Mouse (Mus musculus) liver, adult 2 months (tissue): Measurements from ENCODE around the gene Hint1.

Experiments
- CTCF ChIP-seq: fragments of 200-500 bp; IDR thresholded peaks from 2 replicates; pipeline ENCODE4 v1.5.1; 2011; ENCODE audit warnings: low read depth, low read length, control low read depth
- POLR2A ChIP-seq: fragments of 200-500 bp; IDR thresholded peaks from 2 replicates; pipeline ENCODE4 v1.6.1; 2011; ENCODE audit warnings: low read length, control low read depth; ENCODE audit not compliant: insufficient read depth; ENCODE audit errors: extremely low read depth

DNA sequence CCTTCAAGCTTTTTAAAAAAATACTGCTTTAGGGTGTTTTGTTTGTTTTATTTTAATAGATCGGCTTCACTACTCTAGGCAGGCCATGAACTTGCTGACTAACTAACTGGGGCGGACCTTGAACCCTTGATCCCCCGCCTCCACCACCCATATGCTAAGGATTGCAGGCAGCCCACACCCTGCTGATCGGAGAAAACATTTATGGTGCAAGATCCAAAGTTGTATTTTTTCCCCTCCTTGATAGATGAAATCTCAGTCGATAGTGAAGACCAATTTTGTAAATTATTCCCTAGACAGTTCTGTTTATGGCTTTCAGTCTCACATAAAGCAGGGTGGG, 834 bp downstream of the Hint1 start:
- TF ChIP-seq CTCF (no peak), POLR2A (no peak)
